Mouse (Mus musculus): ENCODE results near the gene Akap13.
A peak's percentile ranks its signal among the peaks of the same experiment; 100 is the strongest.

The Akap13 gene

GRCm38 (mm10) chr7:75667531-75667930 is 212.2 kb downstream of the Akap13 start:
- DNase-seq (ENCODE audit: low read depth) = no peak

- DNase-seq (ENCODE audit: low read depth) = no peak
These were observed 213.1 kb downstream of the Akap13 start for GRCm38 (mm10) chr7:75668396-75668795.

GRCm38 (mm10) chr7:75669416-75669815 is 214.1 kb downstream of the Akap13 start:
- DNase-seq (ENCODE audit: low read depth) = peak; percentile 46

GRCm38 (mm10) chr7:75679631-75680030 is 224.3 kb downstream of the Akap13 start:
- DNase-seq (ENCODE audit: low read depth) = no peak

GRCm38 (mm10) chr7:75682901-75683300 is 227.6 kb downstream of the Akap13 start:
- DNase-seq (ENCODE audit: low read depth) = no peak

GRCm38 (mm10) chr7:75683410-75683809 is 228.1 kb downstream of the Akap13 start:
- DNase-seq (ENCODE audit: low read depth) = no peak

- peak; percentile 43 for DNase-seq (ENCODE audit: low read depth)
These were observed 229.6 kb downstream of the Akap13 start for GRCm38 (mm10) chr7:75684976-75685375.

GRCm38 (mm10) chr7:75686046-75686826 is 230.9 kb downstream of the Akap13 start:
- peak; percentile 65 for DNase-seq (ENCODE audit: low read depth)

- DNase-seq (ENCODE audit: low read depth) = no peak
These were observed 231.5 kb downstream of the Akap13 start for GRCm38 (mm10) chr7:75686827-75687164.

- DNase-seq (ENCODE audit: low read depth) = peak; percentile 42
These were observed 232.8 kb downstream of the Akap13 start for GRCm38 (mm10) chr7:75688144-75688543.

GRCm38 (mm10) chr7:75694777-75695176 is 239.4 kb downstream of the Akap13 start:
- no peak for DNase-seq (ENCODE audit: low read depth)

- DNase-seq (ENCODE audit: low read depth) = no peak
These were observed 244.5 kb downstream of the Akap13 start for GRCm38 (mm10) chr7:75699836-75700235.

GRCm38 (mm10) chr7:75700771-75701345 is 245.5 kb downstream of the Akap13 start:
- DNase-seq (ENCODE audit: low read depth) = peak; percentile 66

- DNase-seq (ENCODE audit: low read depth) = peak; percentile 82
These were observed 246.4 kb downstream of the Akap13 start for GRCm38 (mm10) chr7:75701761-75702160.

GRCm38 (mm10) chr7:75702368-75702767 is 247.0 kb downstream of the Akap13 start:
- peak; percentile 67 for DNase-seq (ENCODE audit: low read depth)

GRCm38 (mm10) chr7:75702966-75703645 is 247.8 kb downstream of the Akap13 start:
- peak; percentile 34 for DNase-seq (ENCODE audit: low read depth)

GRCm38 (mm10) chr7:75704862-75705261 is 249.5 kb downstream of the Akap13 start:
- no peak for DNase-seq (ENCODE audit: low read depth)

- DNase-seq (ENCODE audit: low read depth) = no peak
These were observed 254.6 kb downstream of the Akap13 start for GRCm38 (mm10) chr7:75709936-75710335.

- no peak for DNase-seq (ENCODE audit: low read depth)
These were observed 255.6 kb downstream of the Akap13 start for GRCm38 (mm10) chr7:75710920-75711319.

- no peak for DNase-seq (ENCODE audit: low read depth)
These were observed 256.1 kb downstream of the Akap13 start for GRCm38 (mm10) chr7:75711436-75711835.

GRCm38 (mm10) chr7:75712808-75713207 is 257.5 kb downstream of the Akap13 start:
- DNase-seq (ENCODE audit: low read depth) = no peak

GRCm38 (mm10) chr7:75713959-75714358 is 258.6 kb downstream of the Akap13 start:
- DNase-seq (ENCODE audit: low read depth) = no peak

- no peak for DNase-seq (ENCODE audit: low read depth)
These were observed 259.7 kb downstream of the Akap13 start for GRCm38 (mm10) chr7:75715026-75715425.
